Mouse (Mus musculus): ENCODE measurements around the gene Grm7. TPM values are rescaled to one million over a fixed set of nuclear protein-coding genes. Genes with fewer than 3 reads are reported as not detected.

The Grm7 gene
- total and polyA plus RNA-seq, 2 experiments from 2014 or later: 0.03 TPM; not detected in 1

- Histone ChIP-seq H3K27ac (ENCODE audit: low read depth) (no peak overlapping the region), H3K9me3 (replicated peaks; ENCODE audit: control insufficient read depth, low read length) (no peaks in the 10 kb centered on the region), H3K27me3 (ENCODE audit: control insufficient read depth, insufficient read depth, low read length) (no peaks in the 10 kb centered on the region), H3K4me1 (ENCODE audit: control insufficient read depth, insufficient read depth) (no peaks in the 10 kb centered on the region), H3K4me2 (ENCODE audit: low read depth, low read length) (no peak overlapping the region), H3K9ac (replicated peaks; ENCODE audit: low read depth, low read length) (no peak overlapping the region), H3K4me3 (ENCODE audit: low read depth, low read length) (no peak overlapping the region), H3K36me3 (replicated peaks; ENCODE audit: control insufficient read depth, insufficient read depth, low read length) (no peaks in the 10 kb centered on the region)
- TF ChIP-seq EP300 (IDR thresholded peaks at IDR 0.05; ENCODE audit: low read depth) (no peak), CTCF (IDR thresholded peaks at IDR 0.05; ENCODE audit: low read depth) (no peak)
- DNase-seq (ENCODE audit: low spot score) (no peak), ATAC-seq (ENCODE audit: insufficient read depth, low read depth) (no peak)
- 57% methylated on average over 1 of the region's 1 CpGs for WGBS
These were observed 875.8 kb downstream of the Grm7 start for GRCm38 (mm10) chr6:111521229-111521628.

GRCm38 (mm10) chr6:111522122-111522521 lies 876.7 kb downstream of the Grm7 start:
- H3K27me3 ChIP-seq (ENCODE audit: control insufficient read depth, insufficient read depth, low read length): no peaks in the 10 kb centered on the region

DNA sequence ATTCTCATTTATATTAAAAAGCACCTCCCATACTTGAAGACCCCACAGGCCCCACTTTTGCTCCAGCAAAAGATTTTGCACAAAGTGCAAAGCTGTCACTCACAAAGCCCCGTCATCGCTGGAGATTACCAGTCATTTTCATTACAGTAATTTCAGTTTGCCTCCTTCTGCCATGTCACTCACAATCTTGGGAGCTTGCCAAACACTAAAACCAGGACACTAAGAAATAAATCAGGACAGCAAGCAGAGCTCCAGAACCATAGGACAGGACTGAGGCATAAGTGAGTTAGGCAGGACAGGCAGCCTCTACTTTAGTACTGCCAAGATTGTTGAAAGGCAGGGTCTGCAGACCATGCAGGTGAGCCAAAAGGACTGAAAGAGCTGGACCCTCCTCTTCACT lies 884.6 kb downstream of the Grm7 start:
- Histone ChIP-seq H3K4me2 (ENCODE audit: low read depth, low read length) (no peak overlapping the region), H3K36me3 (replicated peaks; ENCODE audit: control insufficient read depth, insufficient read depth, low read length) (no peaks in the 10 kb centered on the region), H3K9me3 (replicated peaks; ENCODE audit: control insufficient read depth, low read length) (no peaks in the 10 kb centered on the region), H3K27me3 (ENCODE audit: control insufficient read depth, insufficient read depth, low read length) (no peaks in the 10 kb centered on the region), H3K4me1 (ENCODE audit: control insufficient read depth, insufficient read depth) (no peaks in the 10 kb centered on the region), H3K9ac (replicated peaks; ENCODE audit: low read depth, low read length) (no peak overlapping the region), H3K27ac (ENCODE audit: low read depth) (no peak overlapping the region), H3K4me3 (ENCODE audit: low read depth, low read length) (no peak overlapping the region)
- WGBS: 57% methylated on average over 2 of the region's 2 CpGs
- DNase-seq (ENCODE audit: low spot score) (no peak), ATAC-seq (ENCODE audit: insufficient read depth, low read depth) (no peak)
- TF ChIP-seq EP300 (IDR thresholded peaks at IDR 0.05; ENCODE audit: low read depth) (no peak), CTCF (IDR thresholded peaks at IDR 0.05; ENCODE audit: low read depth) (no peak)

More at GRCm38 (mm10) chr6:111522122-111522521, 876.7 kb downstream of the Grm7 start:
- H3K9ac ChIP-seq (replicated peaks; ENCODE audit: low read depth, low read length): no peak overlapping the region
- H3K4me3 ChIP-seq (ENCODE audit: low read depth, low read length): no peak overlapping the region
- no peak overlapping the region for H3K4me2 ChIP-seq (ENCODE audit: low read depth, low read length)
- TF ChIP-seq EP300 (IDR thresholded peaks at IDR 0.05; ENCODE audit: low read depth): no peak
- no peak for TF ChIP-seq CTCF (IDR thresholded peaks at IDR 0.05; ENCODE audit: low read depth)
- DNase-seq (ENCODE audit: low spot score) (no peak), ATAC-seq (ENCODE audit: insufficient read depth, low read depth) (no peak)
- H3K9me3 ChIP-seq (replicated peaks; ENCODE audit: control insufficient read depth, low read length): no peaks in the 10 kb centered on the region
- no peak overlapping the region for H3K27ac ChIP-seq (ENCODE audit: low read depth)
- H3K4me1 ChIP-seq (ENCODE audit: control insufficient read depth, insufficient read depth): no peaks in the 10 kb centered on the region
- no peaks in the 10 kb centered on the region for H3K36me3 ChIP-seq (replicated peaks; ENCODE audit: control insufficient read depth, insufficient read depth, low read length)

DNA sequence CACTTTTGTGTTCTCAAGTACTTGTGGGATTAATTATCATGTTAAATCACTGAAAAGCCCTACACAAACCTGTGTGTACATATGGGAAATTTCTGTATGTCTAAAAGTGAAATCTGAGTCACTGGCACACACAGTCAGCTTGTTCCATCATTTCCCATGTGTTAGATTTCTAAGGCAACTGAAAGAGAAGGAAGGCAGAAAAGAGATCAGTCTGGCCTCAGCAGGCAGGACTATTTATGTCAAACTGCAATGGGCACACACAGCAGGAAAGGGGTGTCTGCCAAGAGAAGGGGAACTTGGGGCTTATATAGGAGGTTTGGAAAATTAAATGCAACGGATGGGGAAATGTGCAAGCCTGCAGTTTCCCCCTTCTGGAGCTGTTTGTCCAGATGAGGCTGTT lies 913.2 kb downstream of the Grm7 start:
- TF ChIP-seq EP300 (IDR thresholded peaks at IDR 0.05; ENCODE audit: low read depth) (no peak), CTCF (IDR thresholded peaks at IDR 0.05; ENCODE audit: low read depth) (no peak)
- H3K36me3 ChIP-seq (replicated peaks; ENCODE audit: control insufficient read depth, insufficient read depth, low read length): no peaks in the 10 kb centered on the region
- H3K4me2 ChIP-seq (ENCODE audit: low read depth, low read length): no peak overlapping the region
- no peaks in the 10 kb centered on the region for H3K4me1 ChIP-seq (ENCODE audit: control insufficient read depth, insufficient read depth)
- H3K27me3 ChIP-seq (ENCODE audit: control insufficient read depth, insufficient read depth, low read length): no peaks in the 10 kb centered on the region
- no peak for DNase-seq (ENCODE audit: low spot score)
- H3K9ac ChIP-seq (replicated peaks; ENCODE audit: low read depth, low read length): no peak overlapping the region
- H3K9me3 ChIP-seq (replicated peaks; ENCODE audit: control insufficient read depth, low read length): no peaks in the 10 kb centered on the region
- no peak overlapping the region for H3K27ac ChIP-seq (ENCODE audit: low read depth)
- no peak for ATAC-seq (ENCODE audit: insufficient read depth, low read depth)
- H3K4me3 ChIP-seq (ENCODE audit: low read depth, low read length): no peak overlapping the region
- WGBS: 82% methylated on average over 1 of the region's 1 CpGs

DNA sequence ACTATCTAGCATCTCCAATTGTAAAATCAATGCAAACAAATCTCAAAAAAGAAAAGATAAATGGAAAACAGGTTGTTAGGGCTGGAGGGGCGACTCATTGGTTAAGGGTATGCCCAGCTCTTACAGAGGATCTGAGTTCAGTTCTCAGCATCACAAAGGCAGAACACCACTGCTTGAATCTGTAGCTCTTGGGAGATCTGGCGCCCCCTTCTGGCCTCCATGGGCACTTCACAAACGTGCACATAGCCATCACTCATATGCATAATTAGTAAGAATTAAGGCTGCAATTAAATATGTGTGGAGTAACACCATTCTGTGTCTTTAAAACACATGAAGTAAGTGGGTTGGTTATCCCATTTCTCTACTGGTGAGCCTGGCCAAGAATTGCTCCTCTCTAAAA lies 914.1 kb downstream of the Grm7 start:
- no peak for ATAC-seq (ENCODE audit: insufficient read depth, low read depth)
- H3K36me3 ChIP-seq (replicated peaks; ENCODE audit: control insufficient read depth, insufficient read depth, low read length): no peaks in the 10 kb centered on the region
- no peak overlapping the region for H3K4me3 ChIP-seq (ENCODE audit: low read depth, low read length)
- WGBS: 53% methylated on average over 3 of the region's 3 CpGs
- no peak for TF ChIP-seq CTCF (IDR thresholded peaks at IDR 0.05; ENCODE audit: low read depth)
- no peak for TF ChIP-seq EP300 (IDR thresholded peaks at IDR 0.05; ENCODE audit: low read depth)
- H3K27me3 ChIP-seq (ENCODE audit: control insufficient read depth, insufficient read depth, low read length): no peaks in the 10 kb centered on the region
- no peak for DNase-seq (ENCODE audit: low spot score)
- H3K4me1 ChIP-seq (ENCODE audit: control insufficient read depth, insufficient read depth): no peaks in the 10 kb centered on the region
- no peak overlapping the region for H3K4me2 ChIP-seq (ENCODE audit: low read depth, low read length)
- H3K9me3 ChIP-seq (replicated peaks; ENCODE audit: control insufficient read depth, low read length): no peaks in the 10 kb centered on the region
- H3K9ac ChIP-seq (replicated peaks; ENCODE audit: low read depth, low read length): no peak overlapping the region
- no peak overlapping the region for H3K27ac ChIP-seq (ENCODE audit: low read depth)

- Histone ChIP-seq H3K4me3 (ENCODE audit: low read depth, low read length) (no peak overlapping the region), H3K27ac (ENCODE audit: low read depth) (no peak overlapping the region), H3K36me3 (replicated peaks; ENCODE audit: control insufficient read depth, insufficient read depth, low read length) (no peaks in the 10 kb centered on the region), H3K4me2 (ENCODE audit: low read depth, low read length) (no peak overlapping the region), H3K9me3 (replicated peaks; ENCODE audit: control insufficient read depth, low read length) (no peaks in the 10 kb centered on the region), H3K9ac (replicated peaks; ENCODE audit: low read depth, low read length) (no peak overlapping the region), H3K27me3 (ENCODE audit: control insufficient read depth, insufficient read depth, low read length) (no peaks in the 10 kb centered on the region), H3K4me1 (ENCODE audit: control insufficient read depth, insufficient read depth) (no peaks in the 10 kb centered on the region)
- ATAC-seq (ENCODE audit: insufficient read depth, low read depth) (no peak), DNase-seq (ENCODE audit: low spot score) (no peak)
- WGBS: 77% methylated on average over 7 of the region's 7 CpGs
- TF ChIP-seq EP300 (IDR thresholded peaks at IDR 0.05; ENCODE audit: low read depth): no peak
- TF ChIP-seq CTCF (IDR thresholded peaks at IDR 0.05; ENCODE audit: low read depth): no peak
These were observed 916.0 kb downstream of the Grm7 start for GRCm38 (mm10) chr6:111561347-111561746.
